Mouse (Mus musculus) limb, embryonic 14.5 days (tissue): Measurements from ENCODE around the gene 2810021J22Rik. TPM values are rescaled to one million over a fixed set of nuclear protein-coding genes. Genes with fewer than 3 reads are reported as not detected.
A peak's percentile ranks its signal among the peaks of the same experiment; 100 is the strongest.

Experiments
- ATAC-seq: fragments of 200-750 bp; cut with Nextera tagmentation; 2 replicates; pipeline ENCODE4 v1.8.0; 2017; ENCODE audit warnings: low read depth, moderate number of reproducible peaks, moderate TSS enrichment; ENCODE audit not compliant: low FRiP score
- DNase-seq: peaks from one replicate; pipeline ENCODE4 v3.0.0-alpha.2; 2015; ENCODE audit warnings: low spot score
- H3K27ac ChIP-seq: fragments of 300-500 bp; sonication (generic); replicated peaks from 2 replicates; pipeline ENCODE4 v1.5.1; 2014; ENCODE audit warnings: low read depth, mild to moderate bottlenecking, low read length, moderate library complexity, mixed read lengths
- H3K27me3 ChIP-seq: fragments of 300-500 bp; sonication (generic); 2 replicates; pipeline ENCODE4 v1.6.1; 2014; ENCODE audit warnings: low read length, mixed read lengths; ENCODE audit not compliant: control insufficient read depth, insufficient read depth
- H3K36me3 ChIP-seq: fragments of 300-500 bp; sonication (generic); 2 replicates; pipeline ENCODE4 v1.6.1; 2014; ENCODE audit warnings: mild to moderate bottlenecking, low read length, moderate library complexity, mixed read lengths; ENCODE audit not compliant: control insufficient read depth, insufficient read depth
- H3K4me1 ChIP-seq: fragments of 300-500 bp; sonication (generic); 2 replicates; pipeline ENCODE4 v1.6.1; 2014; ENCODE audit warnings: antibody characterized with exemption, low read length, mixed read lengths; ENCODE audit not compliant: control insufficient read depth, insufficient read depth
- H3K4me2 ChIP-seq: fragments of 300-500 bp; sonication (generic); replicated peaks from 2 replicates; pipeline ENCODE4 v1.6.1; 2014; ENCODE audit warnings: low read depth, mild to moderate bottlenecking, low read length, moderate library complexity; ENCODE audit not compliant: severe bottlenecking
- H3K4me3 ChIP-seq: fragments of 300-500 bp; sonication (generic); replicated peaks from 2 replicates; pipeline ENCODE4 v1.5.1; 2014; ENCODE audit warnings: low read length
- H3K9ac ChIP-seq: fragments of 300-500 bp; sonication (generic); 2 replicates; pipeline ENCODE4 v1.6.1; 2014; ENCODE audit warnings: mild to moderate bottlenecking, low read depth, low read length, moderate library complexity; ENCODE audit not compliant: severe bottlenecking
- H3K9me3 ChIP-seq: fragments of 300-500 bp; sonication (generic); 2 replicates; pipeline ENCODE4 v1.6.1; 2016; ENCODE audit warnings: low read length; ENCODE audit not compliant: control insufficient read depth
- POLR2A ChIP-seq: fragments of 200-500 bp; IDR thresholded peaks from 2 replicates; pipeline ENCODE4 v1.8.0; 2012; ENCODE audit warnings: inconsistent platforms, mild to moderate bottlenecking, moderate library complexity, borderline replicate concordance; ENCODE audit not compliant: insufficient read depth, insufficient read length; ENCODE audit errors: extremely low read depth
- WGBS: fragments of 180-500 bp; shearing (Covaris S2); extraction: QIAGEN DNeasy Blood & Tissue Kit; methylation state at CpG from one replicate; pipeline ENCODE4 v1.1.7; 2014; 5-methylcytosine and 5-hydroxymethylcytosine counted together
- polyA plus RNA-seq, 2 experiments: library from polyadenylated mRNA; depleted of rRNA in 1 of 2; stranded (reverse) in 1 of 2; unstranded in 1 of 2; fragments of >200 nt; fragmentation: Nextera tagmentation in 1 of 2; extraction: Ambion mirVana in 1 of 2; gene quantifications; 2 replicates each; pipeline versions ENCODE4 v1.2.1 to v1.2.3; 2012 to 2014

Gene 2810021J22Rik
- polyA plus RNA-seq, 2 experiments, result 5.7 to 7.8 TPM

GRCm38 (mm10) chr11:58846919-58847461 is 20.0 kb upstream of the 2810021J22Rik start, which contains the start of gene Gm12258:
Gene Gm12258, plus strand, starts transcription at chr11:58847158.
- peaks cover 6% of the 10 kb centered on the region for H3K4me1 ChIP-seq
- no peaks in the 10 kb centered on the region for H3K9me3 ChIP-seq
- peak within 1 kb of the TSS; percentile 40; the same call in 1 of the 2 replicates for H3K27ac ChIP-seq
- no peaks in the 10 kb centered on the region for H3K27me3 ChIP-seq
- peak within 1 kb of the TSS; percentile 70 for H3K4me3 ChIP-seq
- H3K4me2 ChIP-seq, result peak within 1 kb of the TSS; percentile 80
- ATAC-seq (peak; percentile 100), DNase-seq (peak; percentile 98)
- H3K36me3 ChIP-seq, result peaks cover 20% of the 10 kb centered on the region
- TF ChIP-seq POLR2A, result no peak
- peak within 1 kb of the TSS; percentile 79 for H3K9ac ChIP-seq
- WGBS, result under 1% methylated on average over 24 of the region's 24 CpGs

DNA sequence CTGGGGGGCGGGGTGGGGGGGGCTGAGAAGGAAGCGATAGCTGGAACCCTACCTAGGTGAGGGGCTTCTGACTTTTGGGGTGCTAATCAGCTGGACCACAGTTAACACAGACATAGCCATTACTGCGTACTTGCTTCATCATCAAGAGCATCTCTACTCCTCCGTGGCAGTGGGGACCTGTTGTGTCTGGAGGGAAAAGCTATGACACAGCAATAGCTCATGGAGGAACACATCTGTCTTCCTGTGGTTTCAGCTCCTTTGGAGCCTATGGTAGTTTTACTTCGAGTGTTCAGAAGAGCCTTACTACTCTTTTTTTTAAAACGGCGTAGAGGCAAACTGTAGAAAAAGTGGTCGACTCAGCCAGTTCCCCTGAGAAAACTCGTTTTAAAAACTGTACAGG is 19.4 kb upstream of the 2810021J22Rik start:
- 56% methylated on average over 8 of the region's 9 CpGs for WGBS
- DNase-seq, result no peak
- Histone ChIP-seq H3K4me2 (peak overlapping the region; percentile 80), H3K4me3 (peak overlapping the region; percentile 70), H3K27ac (no peak overlapping the region), H3K4me1 (peaks cover 6% of the 10 kb centered on the region), H3K27me3 (no peaks in the 10 kb centered on the region), H3K9me3 (no peaks in the 10 kb centered on the region), H3K36me3 (peaks cover 20% of the 10 kb centered on the region), H3K9ac (peak overlapping the region; percentile 79)
- TF ChIP-seq POLR2A, result no peak
- no peak for ATAC-seq

- H3K9me3 ChIP-seq, result no peaks in the 10 kb centered on the region
Measured at GRCm38 (mm10) chr11:58849731-58850130, 17.3 kb upstream of the 2810021J22Rik start.

GRCm38 (mm10) chr11:58860744-58861143 is 6.3 kb upstream of the 2810021J22Rik start:
- Histone ChIP-seq H3K4me2 (no peak overlapping the region), H3K4me3 (no peak overlapping the region), H3K4me1 (no peaks in the 10 kb centered on the region), H3K36me3 (peaks cover 44% of the 10 kb centered on the region), H3K27ac (no peak overlapping the region), H3K9me3 (peaks cover 23% of the 10 kb centered on the region), H3K9ac (no peak overlapping the region), H3K27me3 (no peaks in the 10 kb centered on the region)
- DNase-seq (no peak), ATAC-seq (no peak)
- WGBS, result 93% methylated on average over 8 of the region's 8 CpGs
- TF ChIP-seq POLR2A, result no peak

More at GRCm38 (mm10) chr11:58849731-58850130, 17.3 kb upstream of the 2810021J22Rik start:
- peaks cover 33% of the 10 kb centered on the region for H3K36me3 ChIP-seq
- DNase-seq (no peak), ATAC-seq (no peak)
- H3K27me3 ChIP-seq, result no peaks in the 10 kb centered on the region
- H3K4me3 ChIP-seq, result no peak overlapping the region
- peaks cover 6% of the 10 kb centered on the region for H3K4me1 ChIP-seq
- 69% methylated on average over 2 of the region's 2 CpGs for WGBS
- H3K4me2 ChIP-seq, result no peak overlapping the region
- TF ChIP-seq POLR2A, result no peak
- no peak overlapping the region for H3K9ac ChIP-seq
- H3K27ac ChIP-seq, result no peak overlapping the region

DNA sequence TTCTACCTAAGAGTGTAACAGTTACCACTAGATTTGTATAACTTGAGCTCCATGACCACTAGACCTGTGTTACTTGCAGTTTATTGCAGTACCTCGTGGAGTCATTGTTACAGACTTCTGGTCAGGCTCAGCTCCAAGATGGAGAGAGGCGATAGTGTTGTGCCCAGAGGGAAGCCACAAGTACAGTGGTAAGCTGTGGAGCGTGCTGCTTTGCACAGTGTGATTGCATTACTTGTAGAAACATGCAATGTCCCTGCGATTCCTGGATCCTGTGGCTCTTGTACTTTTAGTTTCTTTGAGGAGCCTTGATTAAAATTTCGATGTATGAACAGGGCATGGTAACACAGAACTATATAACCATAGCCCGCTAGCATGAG is 926 bp downstream of the 2810021J22Rik start:
- peak overlapping the region; percentile 79 for H3K9ac ChIP-seq

More for the DNA sequence above, 926 bp downstream of the 2810021J22Rik start:
- 71% methylated on average over 6 of the region's 6 CpGs for WGBS
- H3K36me3 ChIP-seq, result 0 out of 2 replicates have a peak, but pooled peaks cover 5% of the 10 kb centered on the region
- ATAC-seq, result no peak
- no peak for TF ChIP-seq POLR2A
- H3K4me1 ChIP-seq, result peaks cover 8% of the 10 kb centered on the region; the same call in 1 of the 2 replicates
- peak overlapping the region; percentile 54 for H3K4me2 ChIP-seq
- no peak overlapping the region for H3K27ac ChIP-seq
- no peaks in the 10 kb centered on the region for H3K9me3 ChIP-seq
- H3K27me3 ChIP-seq, result no peaks in the 10 kb centered on the region
- H3K4me3 ChIP-seq, result peak overlapping the region; percentile 63
- no peak for DNase-seq
